Mouse (Mus musculus): ENCODE measurements around the gene Cd24a.

The Cd24a gene

GRCm38 (mm10) chr10:43629857-43630256 lies 51.8 kb downstream of the Cd24a start:
- DNase-seq (ENCODE audit: low spot score), result no peak

GRCm38 (mm10) chr10:43630634-43631033 lies 52.5 kb downstream of the Cd24a start:
- DNase-seq (ENCODE audit: low spot score), result no peak

- DNase-seq (ENCODE audit: low spot score), result no peak
These were observed 53.0 kb downstream of the Cd24a start for GRCm38 (mm10) chr10:43631049-43631448.

- DNase-seq (ENCODE audit: low spot score), result no peak
These were observed 53.7 kb downstream of the Cd24a start for GRCm38 (mm10) chr10:43631639-43632354.

GRCm38 (mm10) chr10:43633117-43633516 lies 55.0 kb downstream of the Cd24a start:
- no peak for DNase-seq (ENCODE audit: low spot score)

All from layer of hippocampus, adult 11-12 months (tissue).